Mouse (Mus musculus) thymus, adult 2 months (tissue): ENCODE data around the gene Cdk14. TPM values are rescaled to one million over a fixed set of nuclear protein-coding genes. Genes with fewer than 3 reads are reported as not detected.

Experiments
- DNase-seq: peaks from one replicate; pipeline ENCODE4 v3.0.0; 2021
- H3K27ac ChIP-seq: fragments of 200-500 bp; 2 replicates; pipeline ENCODE4 v1.5.1; 2012; ENCODE audit warnings: low read length, control low read depth; ENCODE audit not compliant: control insufficient read depth, insufficient read depth
- H3K27me3 ChIP-seq: fragments of 200-500 bp; 2 replicates; pipeline ENCODE4 v1.6.1; 2012; ENCODE audit warnings: mild to moderate bottlenecking, low read length, moderate library complexity, mixed read lengths; ENCODE audit not compliant: control insufficient read depth, insufficient read depth
- H3K36me3 ChIP-seq: fragments of 200-500 bp; 2 replicates; pipeline ENCODE4 v1.6.1; 2012; ENCODE audit warnings: mild to moderate bottlenecking, low read length, moderate library complexity; ENCODE audit not compliant: control insufficient read depth, insufficient read depth
- H3K4me1 ChIP-seq: fragments of 200-500 bp; replicated peaks from 2 replicates; pipeline ENCODE4 v1.6.1; 2012; ENCODE audit warnings: low read length; ENCODE audit not compliant: control insufficient read depth, insufficient read depth
- H3K4me3 ChIP-seq: fragments of 200-500 bp; 2 replicates; pipeline ENCODE4 v1.5.1; 2012; ENCODE audit warnings: mild to moderate bottlenecking, low read length, control low read depth, moderate library complexity; ENCODE audit not compliant: control insufficient read depth, insufficient read depth
- CTCF ChIP-seq: fragments of 200-500 bp; IDR thresholded peaks from 2 replicates; pipeline ENCODE4 v1.5.1; 2012; ENCODE audit warnings: mild to moderate bottlenecking, control low read depth, low read length, moderate library complexity, borderline replicate concordance; ENCODE audit not compliant: control insufficient read depth, poor library complexity, insufficient read depth; ENCODE audit errors: extremely low read depth
- POLR2A ChIP-seq: fragments of 200-500 bp; IDR thresholded peaks from 2 replicates; pipeline ENCODE4 v1.6.1; 2012; ENCODE audit warnings: mild to moderate bottlenecking, low read length, control low read depth, moderate library complexity; ENCODE audit not compliant: control insufficient read depth, poor library complexity, insufficient read depth; ENCODE audit errors: extremely low read depth
- WGBS: fragments of 180-500 bp; shearing (Covaris S2); methylation state at CpG from one replicate; pipeline ENCODE4 v1.1.7; 2018; 5-methylcytosine and 5-hydroxymethylcytosine counted together
- polyA plus RNA-seq: library from polyadenylated mRNA; depleted of rRNA; stranded (reverse); fragments of >200 nt; gene quantifications from 2 replicates; pipeline ENCODE4 v1.2.3, GENCODE M21; 2012

Cdk14 gene
- polyA plus RNA-seq, 1 experiment, result 0.90 TPM

DNA sequence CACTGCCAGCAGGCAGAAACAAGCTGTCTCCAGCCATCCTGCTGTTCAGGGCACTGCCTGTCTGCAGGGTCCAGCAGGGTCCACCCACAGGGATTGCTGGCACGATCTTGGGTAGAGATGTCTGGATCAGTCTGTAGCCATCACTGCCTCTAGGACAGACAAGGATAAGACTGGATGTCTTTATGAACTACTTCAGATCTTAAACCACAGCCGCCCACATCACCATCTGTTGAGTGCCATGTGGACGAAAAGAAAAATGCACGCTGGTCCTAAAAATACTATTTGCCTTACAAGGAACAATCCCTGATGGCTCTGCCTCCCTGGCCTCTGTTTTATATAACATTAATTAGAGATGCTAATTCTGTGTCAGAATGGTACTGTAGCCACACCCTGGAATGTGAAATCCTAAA is 426.9 kb downstream of the Cdk14 start:
- Histone ChIP-seq H3K27ac (no peak overlapping the region), H3K27me3 (no peaks in the 10 kb centered on the region), H3K4me3 (no peak overlapping the region), H3K4me1 (no peaks in the 10 kb centered on the region), H3K36me3 (no peaks in the 10 kb centered on the region)
- DNase-seq, result no peak
- WGBS, result 96% methylated on average over 4 of the region's 4 CpGs
- TF ChIP-seq POLR2A (no peak), CTCF (no peak)

DNA sequence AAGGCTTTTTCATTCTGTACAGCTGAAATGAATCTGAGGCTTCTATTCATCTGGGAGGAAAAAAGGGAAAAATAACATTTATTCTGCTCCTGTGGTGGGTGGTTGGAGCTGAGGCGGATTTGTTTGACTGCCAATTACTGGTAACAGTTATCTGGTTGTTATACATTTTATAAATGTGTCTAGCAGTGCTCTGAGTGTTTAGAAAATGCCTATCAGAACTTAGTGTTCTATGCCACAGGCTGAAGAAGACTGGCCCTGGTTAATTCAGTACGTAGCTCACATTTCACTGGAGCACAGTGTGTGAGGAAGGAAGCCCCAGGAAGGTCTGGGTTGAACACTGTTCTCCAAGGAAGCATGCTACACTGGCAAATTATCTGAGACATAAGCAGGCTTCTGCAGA is 429.1 kb downstream of the Cdk14 start:
- no peak for DNase-seq
- 94% methylated on average over 2 of the region's 2 CpGs for WGBS
- TF ChIP-seq POLR2A (no peak), CTCF (no peak)
- H3K27me3 ChIP-seq, result no peaks in the 10 kb centered on the region
- no peaks in the 10 kb centered on the region for H3K36me3 ChIP-seq
- no peak overlapping the region for H3K27ac ChIP-seq
- H3K4me1 ChIP-seq, result no peaks in the 10 kb centered on the region
- no peak overlapping the region for H3K4me3 ChIP-seq

DNA sequence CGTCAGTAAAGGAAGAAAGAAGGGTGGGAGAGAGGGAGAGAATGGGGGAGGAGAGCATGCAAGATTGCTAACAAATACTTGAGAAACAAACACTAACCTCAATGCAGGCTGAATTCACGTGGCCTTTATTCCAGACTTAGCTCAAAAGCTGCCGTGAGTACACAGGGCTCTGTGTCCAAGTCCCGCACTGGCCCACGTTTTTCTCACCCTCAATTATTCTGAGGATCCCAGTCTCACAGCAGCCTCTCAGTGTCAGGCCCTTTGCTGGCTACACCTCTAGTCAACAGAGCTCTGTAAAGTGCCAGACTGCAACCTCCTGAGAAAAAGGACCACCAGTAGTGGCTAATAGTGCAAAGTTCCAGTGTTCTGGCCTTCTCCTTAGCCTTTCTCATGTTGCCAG is 429.9 kb downstream of the Cdk14 start:
- no peak for TF ChIP-seq CTCF
- no peak for TF ChIP-seq POLR2A
- 94% methylated on average over 5 of the region's 5 CpGs for WGBS
- Histone ChIP-seq H3K4me3 (no peak overlapping the region), H3K36me3 (no peaks in the 10 kb centered on the region), H3K27me3 (no peaks in the 10 kb centered on the region), H3K4me1 (no peaks in the 10 kb centered on the region), H3K27ac (no peak overlapping the region)
- no peak for DNase-seq

DNA sequence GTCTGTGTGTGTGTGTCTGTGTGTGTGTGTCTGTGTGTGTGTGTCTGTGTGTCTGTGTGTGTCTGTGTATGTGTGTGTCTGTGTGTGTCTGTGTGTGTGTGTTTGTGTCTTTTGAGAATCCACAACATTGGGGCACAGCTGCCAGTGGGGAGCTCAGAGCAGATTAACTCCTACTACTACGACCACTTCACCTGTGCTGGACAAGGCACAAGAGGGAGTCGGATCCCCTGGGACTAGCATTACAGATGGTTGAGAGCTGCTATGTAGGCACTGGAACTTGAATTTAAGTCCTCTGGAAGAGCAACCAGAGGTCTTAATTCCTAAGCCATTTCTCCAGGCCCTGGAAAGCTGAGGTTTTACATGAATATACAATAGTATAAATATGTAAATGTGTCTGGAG is 433.9 kb downstream of the Cdk14 start:
- Histone ChIP-seq H3K27ac (no peak overlapping the region), H3K27me3 (no peaks in the 10 kb centered on the region), H3K4me3 (no peak overlapping the region), H3K36me3 (no peaks in the 10 kb centered on the region), H3K4me1 (no peaks in the 10 kb centered on the region)
- no peak for TF ChIP-seq POLR2A
- no peak for TF ChIP-seq CTCF
- 97% methylated on average over 2 of the region's 2 CpGs for WGBS
- DNase-seq, result no peak

DNA sequence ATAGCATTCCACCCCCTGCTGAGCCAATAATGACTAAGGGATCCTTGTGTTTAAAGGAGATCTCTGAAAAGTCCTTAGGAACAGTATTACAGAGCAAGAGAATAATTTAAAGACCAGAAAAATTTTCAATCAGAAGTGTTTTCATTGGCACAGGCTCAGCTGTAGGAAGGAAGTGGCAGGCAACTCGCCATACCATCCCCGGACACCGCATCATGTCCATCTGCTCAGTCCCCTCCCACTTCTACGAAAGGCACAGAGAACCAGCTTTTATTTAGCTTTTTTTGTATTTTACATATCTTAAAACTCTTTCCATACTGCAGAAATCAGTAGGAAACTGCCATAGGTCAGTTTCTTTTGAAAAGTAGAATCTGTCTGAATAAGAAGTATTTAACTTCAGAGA is 440.6 kb downstream of the Cdk14 start:
- Histone ChIP-seq H3K27ac (no peak overlapping the region), H3K36me3 (no peaks in the 10 kb centered on the region), H3K4me1 (no peaks in the 10 kb centered on the region), H3K4me3 (no peak overlapping the region), H3K27me3 (no peaks in the 10 kb centered on the region)
- TF ChIP-seq POLR2A (no peak), CTCF (no peak)
- 80% methylated on average over 4 of the region's 4 CpGs for WGBS
- no peak for DNase-seq

DNA sequence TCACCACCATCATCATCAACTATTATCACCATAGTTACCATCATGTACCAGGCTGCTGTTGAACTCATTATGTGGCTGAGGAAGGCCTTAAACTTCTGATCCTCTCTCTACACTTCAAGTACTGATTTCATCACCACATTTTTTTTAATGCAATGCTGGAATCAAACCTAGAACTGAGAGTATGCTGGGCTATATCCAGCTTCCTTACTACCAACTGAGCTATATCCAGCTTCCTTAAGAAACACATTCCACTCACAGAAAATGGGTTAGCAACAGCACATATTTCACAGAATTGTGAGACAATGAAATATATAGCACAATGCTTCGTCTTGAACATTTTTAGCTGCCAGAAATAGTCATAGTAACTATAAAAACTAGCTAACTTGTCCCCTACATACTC is 446.7 kb downstream of the Cdk14 start:
- Histone ChIP-seq H3K4me3 (no peak overlapping the region), H3K27ac (no peak overlapping the region), H3K27me3 (no peaks in the 10 kb centered on the region), H3K36me3 (no peaks in the 10 kb centered on the region), H3K4me1 (no peaks in the 10 kb centered on the region)
- TF ChIP-seq POLR2A (no peak), CTCF (no peak)
- WGBS, result 84% methylated on average over 1 of the region's 1 CpGs
- no peak for DNase-seq

DNA sequence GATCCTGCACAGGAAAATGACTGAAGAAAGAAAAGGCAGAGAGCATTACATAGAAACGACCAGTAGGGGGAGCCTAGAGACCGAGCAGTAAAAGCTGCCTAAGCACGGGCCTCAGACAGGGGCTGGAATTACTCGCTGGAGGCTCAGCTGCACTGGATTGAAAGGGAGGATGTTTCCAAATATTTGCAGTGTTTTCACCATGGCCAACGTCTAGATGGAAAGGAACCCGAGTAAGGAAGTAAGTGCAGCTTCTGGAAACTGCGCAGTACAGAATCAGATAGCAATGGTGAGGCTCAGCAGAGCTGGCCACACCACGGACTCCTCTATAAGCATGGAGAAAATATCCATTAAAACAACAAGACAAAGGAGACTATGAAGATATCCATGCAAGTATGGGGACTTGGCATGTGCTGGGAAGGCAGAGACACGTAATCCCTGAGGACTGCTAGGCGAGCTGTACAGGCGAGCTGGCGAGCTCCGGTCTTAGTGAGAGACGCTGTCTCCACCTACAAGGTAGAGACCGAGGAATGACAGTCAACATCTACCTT is 458.0 kb downstream of the Cdk14 start:
- no peak for TF ChIP-seq POLR2A
- TF ChIP-seq CTCF, result peak; percentile 27; the same call in 1 of the 2 replicates
- 59% methylated on average over 15 of the region's 15 CpGs for WGBS
- Histone ChIP-seq H3K36me3 (no peaks in the 10 kb centered on the region), H3K27me3 (no peaks in the 10 kb centered on the region), H3K4me3 (no peak overlapping the region), H3K27ac (no peak overlapping the region), H3K4me1 (no peaks in the 10 kb centered on the region)
- DNase-seq, result peak; percentile 7
